Mouse (Mus musculus): ENCODE measurements around the gene Ppp1r16b.

GRCm38 (mm10) chr2:158746164-158746563 is 81.0 kb downstream of the Ppp1r16b start:
- TF ChIP-seq POLR2A (IDR thresholded peaks at IDR 0.05; ENCODE audit: low read depth, low read length), result no peak
- no peak for TF ChIP-seq CTCF (conservative IDR thresholded peaks at IDR 0.05; ENCODE audit: insufficient read depth, insufficient read length, low read depth, low read length)

Data from kidney, adult 2 months (tissue).